Mouse (Mus musculus): ENCODE results near the gene Asb4.
"Not testable (repeated sequence)": the region's sequence is repeated elsewhere in the genome, so short reads cannot be mapped to it uniquely, and the experiment has no call there.

Asb4 gene

DNA sequence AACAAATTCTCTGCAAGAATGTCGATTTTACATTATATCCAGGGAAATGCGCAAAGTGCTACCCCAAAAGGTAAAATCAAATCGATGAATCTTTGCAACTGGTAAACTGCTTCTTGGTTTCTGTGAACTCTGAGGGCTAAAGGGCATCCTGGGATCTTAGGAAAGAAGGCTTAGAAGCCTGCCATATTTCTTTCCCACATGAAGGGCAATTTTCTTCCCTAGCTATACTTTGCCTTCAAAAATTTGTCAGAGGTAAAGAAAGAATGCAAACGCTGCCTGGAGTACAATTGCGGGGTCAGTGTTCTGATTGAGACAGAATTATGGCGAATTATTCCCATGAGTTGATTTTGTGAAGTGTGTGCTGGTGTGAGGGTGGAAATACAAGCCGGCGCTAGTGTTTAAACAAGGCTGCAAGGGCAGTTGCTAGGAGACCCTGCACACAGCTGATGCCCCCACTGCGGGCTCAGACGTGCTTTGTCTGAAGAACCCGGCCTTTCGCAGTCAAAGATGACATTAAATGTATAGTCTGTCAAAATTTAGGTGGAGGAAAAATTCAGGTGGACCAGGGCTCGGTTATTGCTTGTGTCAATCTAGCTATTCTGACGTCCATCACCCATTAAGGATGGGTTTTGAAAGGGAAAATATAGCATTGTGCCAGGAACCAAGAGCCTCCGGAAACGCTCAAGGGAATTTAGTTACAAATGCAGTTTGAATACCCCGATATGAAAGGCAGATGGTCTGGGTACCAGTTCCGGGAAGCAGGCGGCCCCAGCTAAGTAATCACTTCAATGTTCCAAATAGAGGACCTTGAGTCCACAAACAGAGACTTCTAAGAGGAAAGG, at the start of gene Asb4:
Gene Asb4, plus strand, starts transcription at position 51 of the 842 bp plus-strand sequence.
- no peak for DNase-seq

DNA sequence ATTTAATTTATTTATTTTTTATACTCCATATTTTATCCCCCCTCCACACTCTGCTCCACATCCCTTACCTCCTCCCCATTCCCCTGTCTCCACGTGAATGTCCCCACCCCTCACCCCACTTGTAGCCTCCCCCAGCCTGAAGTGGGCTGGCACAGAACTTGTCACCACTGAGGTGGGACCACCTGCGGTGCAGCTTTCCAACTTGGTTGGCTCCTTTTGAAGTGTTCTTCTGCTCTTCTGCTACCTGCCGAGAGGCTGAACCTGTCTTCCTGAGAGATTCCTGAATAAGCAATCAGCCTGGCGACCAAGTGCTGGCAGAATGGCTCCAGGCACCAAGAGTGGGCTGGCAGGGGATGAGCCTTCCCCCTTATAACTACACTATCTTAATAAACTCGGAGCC, 49.2 kb upstream of the Asb4 start:
- DNase-seq, result no peak

DNA sequence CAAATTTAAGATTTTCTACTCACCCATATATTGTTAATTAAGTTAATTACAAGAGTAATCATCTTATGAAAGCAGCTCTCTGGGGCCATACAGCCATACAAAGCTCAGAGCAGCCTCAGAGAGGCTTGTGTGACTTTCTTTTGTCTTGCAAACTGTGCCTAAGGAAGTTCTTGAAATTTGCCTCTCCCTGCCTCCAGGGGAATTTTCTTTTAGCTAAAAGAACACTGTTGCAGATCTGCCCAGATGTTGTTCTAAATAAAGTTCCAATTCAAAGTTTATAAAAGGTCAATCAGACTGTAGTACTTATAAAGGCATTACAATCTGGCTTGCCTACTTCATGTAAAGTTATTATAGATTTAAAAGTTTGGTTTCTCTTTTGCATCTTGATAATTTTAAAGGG, 47.2 kb upstream of the Asb4 start:
- DNase-seq, result not testable (repeated sequence)

DNA sequence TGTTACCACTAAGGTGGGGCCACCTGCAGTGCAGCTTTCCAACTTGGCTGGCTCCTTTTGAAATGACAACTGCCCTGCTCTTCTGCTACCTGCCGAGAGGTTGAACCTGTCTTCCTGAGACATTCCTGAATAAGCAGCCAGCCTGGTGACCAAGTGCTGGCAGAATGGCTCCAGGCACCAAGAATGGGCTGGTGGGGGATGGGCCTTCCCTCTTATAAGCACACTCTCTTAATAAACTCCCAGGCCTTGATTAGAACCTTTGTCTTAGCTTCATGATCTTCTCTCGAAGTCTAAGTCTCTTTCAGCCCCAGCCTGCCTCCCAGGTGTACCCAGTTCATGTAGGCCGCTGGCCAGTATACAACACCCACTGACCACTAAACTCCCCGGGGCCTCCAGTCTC, 44.4 kb upstream of the Asb4 start:
- DNase-seq, result not testable (repeated sequence)

DNA sequence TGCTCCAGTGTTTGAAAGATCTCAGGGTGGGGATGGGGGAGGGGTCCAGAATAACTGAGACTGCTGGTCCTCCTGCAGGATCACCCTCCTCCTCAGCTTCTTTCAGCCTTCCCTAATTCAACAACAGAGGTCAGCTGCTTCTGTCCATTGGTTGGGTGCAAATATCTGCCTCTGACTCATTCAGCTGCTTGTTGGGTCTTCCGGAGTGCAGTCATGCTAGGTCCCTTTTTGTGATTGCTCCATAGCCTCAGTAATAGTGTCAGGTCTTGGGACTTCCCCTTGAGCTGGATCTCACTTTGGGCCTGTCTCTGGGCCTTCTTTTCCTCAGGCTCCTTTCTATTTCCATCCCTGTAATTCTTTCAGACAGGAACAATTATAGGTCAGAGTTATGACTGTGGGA, 43.9 kb upstream of the Asb4 start:
- not testable (repeated sequence) for DNase-seq

DNA sequence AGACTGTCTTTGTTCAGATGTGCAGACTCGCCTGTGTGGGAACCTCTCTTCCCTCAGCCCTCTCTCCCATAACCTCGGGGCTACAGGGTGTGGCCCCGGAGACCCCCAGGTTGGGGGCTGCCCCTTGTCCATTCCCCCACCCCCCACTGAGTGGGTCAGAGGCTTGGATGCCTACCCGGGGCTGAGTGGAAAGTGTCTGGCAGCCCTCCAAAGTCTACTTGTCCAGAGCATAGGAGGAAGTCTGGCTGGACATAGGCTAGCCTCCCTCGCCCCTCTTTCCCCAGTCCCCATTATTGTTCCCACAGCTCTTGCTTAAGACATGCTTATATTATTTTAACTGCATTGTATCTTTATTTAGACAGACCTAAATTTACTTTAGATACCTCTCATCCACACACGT, 38.9 kb upstream of the Asb4 start:
- DNase-seq, result no peak

DNA sequence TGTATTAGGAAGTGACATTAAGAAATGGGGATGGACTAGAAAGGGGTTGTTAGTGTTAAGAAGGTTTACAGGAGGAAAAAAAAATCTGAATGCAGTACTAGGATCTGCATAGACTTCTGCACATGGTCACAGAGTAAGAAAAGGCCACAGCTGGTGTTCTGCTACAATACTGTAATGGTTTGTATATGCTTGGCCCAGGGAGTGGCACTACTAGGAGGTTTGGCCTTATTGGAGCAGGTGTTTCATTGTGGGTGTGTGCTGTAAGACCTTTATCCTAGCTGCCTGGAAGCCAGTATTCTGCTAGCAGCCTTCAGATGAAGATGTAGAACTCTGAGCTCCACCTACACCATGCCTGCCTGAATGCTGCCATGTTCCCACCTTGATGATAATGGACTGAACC, 25.3 kb upstream of the Asb4 start:
- DNase-seq, result no peak

DNA sequence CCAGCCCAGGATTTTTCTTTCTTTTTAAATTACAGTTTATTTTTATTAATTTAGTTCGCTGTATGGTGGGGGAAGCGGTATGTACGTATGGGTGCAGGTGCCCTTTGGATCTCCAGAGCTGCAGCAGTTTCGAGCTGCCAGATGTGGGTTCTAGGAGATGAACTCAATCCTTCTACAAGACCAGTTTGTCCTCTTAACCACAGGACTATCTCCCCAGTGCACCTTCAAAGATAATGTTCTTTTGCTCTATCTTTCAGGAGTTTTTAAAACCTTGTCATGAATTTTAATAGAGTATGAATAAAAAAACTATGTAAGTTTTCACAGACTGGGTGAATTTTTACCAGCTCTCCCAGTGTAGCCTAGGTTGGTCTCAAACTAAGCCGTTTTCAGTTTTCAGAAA, 22.8 kb upstream of the Asb4 start:
- DNase-seq, result no peak

DNA sequence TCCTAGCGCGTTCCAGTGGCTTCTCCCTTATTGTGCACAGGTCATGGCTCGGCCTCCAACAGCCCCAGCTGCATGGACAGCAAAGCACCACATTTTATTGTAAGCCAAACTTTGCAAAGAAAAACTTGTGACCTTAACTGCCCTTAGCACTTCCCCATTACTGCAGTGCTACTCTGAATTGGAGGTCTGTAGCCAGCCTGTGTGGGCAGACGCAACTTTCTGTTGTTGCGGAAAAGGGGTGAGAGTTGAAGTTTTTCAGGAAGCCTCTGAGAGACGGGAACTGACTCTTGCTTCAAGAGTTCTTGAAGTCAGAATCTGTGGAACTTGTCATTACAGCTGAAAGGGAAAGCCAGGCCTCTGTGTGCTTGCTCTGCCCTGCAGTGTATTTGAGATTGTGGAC, 21.2 kb upstream of the Asb4 start:
- no peak for DNase-seq

DNA sequence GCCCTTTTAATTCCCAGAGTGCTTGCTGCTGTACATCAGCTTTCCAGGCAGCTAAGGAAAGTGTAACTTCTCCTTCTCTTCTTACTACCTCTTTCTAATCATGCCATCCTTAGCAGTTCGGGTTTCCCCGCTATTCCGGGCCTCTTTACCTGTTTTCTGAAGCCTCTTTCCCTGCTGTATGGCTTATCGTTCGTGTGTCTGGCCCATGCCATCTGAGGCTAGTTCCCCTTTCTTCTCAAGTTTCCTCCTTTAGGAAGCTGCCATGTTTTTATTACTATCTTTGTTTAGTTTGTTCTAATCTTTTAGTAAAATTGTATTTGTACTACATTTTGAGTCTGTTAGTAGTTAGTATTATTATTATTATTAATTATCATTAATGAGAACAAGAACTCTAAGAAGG, 17.3 kb upstream of the Asb4 start:
- no peak for DNase-seq

DNA sequence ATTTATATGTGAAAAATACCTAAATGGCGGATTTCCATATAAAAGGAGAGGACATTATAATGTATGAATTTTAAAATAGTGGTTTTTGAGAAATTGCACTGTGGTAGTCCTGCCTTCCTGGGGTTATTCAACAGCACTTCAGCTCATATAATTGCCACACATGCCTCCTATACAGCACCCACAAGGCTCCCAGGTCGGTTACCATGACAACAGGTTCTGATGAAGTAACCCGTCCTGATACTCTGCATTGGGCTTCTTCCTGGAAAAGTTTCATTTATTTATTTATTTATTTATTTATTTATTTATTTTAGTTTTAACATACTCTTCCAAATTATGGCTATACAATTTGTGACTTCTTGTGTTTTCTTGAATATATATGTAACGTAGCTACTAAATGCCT, 6.3 kb upstream of the Asb4 start:
- no peak for DNase-seq

DNA sequence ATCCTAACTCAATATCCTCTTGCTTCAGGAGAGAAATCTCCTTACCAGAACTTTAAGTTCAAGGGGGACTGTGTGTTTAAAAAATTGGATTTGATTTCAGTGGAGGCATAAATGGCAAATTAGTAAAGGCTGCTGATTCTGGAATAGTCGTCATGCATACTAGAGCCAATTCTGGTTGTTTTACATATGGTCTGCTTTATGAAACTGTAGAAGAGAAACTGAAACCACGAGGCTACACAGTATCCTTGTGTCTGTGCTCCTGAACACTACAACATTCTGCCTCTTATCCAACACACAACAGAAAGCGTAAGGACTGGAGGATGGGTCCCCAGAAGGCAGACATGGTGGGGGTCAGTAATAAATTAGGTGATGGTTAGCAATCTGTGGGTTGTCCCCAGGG, 4.1 kb upstream of the Asb4 start:
- DNase-seq, result no peak

DNA sequence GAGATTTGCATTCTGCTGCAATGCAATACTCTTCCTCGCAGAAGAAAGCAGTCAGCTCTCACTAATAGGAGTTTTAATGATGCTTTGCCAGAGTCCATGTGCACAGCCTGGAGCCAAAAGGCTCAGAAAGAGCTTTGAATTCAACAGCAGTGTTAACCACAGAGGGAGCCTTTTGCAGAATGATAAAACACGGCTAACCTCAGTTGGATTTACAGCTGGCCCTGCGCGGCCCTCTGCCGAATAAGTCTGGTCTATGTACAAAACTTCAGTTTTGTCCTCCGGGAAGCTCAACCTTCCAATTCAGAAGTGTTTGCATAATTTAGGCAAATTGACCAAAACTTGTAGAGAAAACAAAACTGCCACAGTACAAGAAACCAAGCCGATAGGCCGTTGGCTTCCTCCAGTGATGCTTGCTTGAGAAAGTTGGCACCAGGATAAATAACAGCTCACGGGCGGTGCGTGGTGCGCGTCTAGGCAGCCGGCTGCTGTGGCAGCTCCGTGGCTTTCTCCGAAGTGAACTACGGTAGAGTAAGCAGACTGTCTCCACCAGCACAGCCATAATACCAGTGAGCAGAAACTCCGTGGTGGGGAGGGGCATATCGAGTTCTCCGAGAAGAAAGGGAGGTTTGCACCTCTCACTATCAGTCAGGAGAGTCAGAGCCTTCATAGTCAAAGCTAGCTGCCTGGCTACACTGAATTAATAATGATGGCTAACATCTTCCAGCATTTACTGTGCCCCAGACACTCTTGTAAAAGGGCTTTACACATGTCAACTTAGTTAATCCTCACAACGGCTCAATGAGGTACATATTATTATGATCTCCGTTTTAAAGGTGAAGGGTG, 3.2 kb upstream of the Asb4 start:
- peak; percentile 44 for DNase-seq

DNA sequence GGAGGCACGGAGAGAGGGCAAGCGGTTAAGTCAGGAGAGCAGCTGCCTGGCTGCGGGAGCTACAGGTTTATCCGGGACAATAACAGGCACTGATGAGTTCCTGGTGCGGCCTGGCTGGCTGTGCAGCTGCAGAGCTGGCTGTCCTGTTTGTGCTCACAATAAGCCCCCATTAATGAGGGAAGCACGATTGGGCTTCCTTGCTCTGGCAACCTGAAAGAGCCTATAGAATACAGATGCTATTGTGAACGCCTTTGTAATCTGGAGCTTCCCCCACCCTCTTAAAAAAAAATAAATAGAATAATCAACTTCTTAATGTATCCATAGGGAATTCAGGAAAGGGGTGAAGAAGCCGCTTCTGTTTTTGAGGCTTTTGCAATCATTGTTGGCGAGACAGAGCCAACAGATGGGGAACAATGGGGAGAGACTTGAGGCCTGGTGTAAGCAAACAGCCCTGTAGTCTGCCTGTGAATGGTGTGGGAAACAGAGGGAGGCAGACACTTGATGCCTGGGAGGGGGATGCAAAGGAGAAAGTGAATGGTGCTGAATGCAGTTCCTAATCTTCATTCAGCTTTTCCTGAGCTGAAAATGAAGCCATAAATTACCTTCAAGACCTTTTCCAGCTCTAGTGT, 2.4 kb upstream of the Asb4 start:
- DNase-seq, result no peak

DNA sequence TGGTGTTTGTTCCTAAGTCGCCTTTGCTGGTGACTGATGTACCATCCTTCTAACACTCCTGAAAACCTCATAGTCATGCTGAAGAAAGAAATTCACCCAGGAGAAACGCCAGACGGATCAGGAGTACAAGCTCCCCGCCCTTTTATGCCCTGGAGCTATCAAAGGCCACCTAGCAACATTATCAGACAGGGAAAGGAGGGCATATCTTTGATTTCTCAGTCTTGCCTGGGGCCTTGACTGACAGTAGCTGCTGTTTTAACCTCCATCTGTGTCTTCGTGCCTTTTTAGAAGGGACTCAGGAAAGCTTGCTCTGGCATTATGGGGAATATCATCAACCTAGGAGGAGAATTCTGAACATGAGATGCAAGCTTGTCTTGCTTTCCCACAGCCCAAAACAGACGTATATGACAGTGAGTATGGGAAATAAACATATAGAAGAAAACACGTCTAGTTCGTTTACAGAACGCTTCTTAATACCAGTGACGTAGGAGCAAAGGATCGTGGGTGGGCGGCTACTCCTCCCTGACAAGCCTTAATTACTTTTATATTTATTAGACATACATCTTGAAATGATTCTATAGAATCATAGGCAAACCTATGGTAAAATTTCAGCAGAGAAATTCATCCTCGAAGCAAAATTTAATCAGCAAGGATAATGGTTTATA, 1.1 kb upstream of the Asb4 start:
- DNase-seq, result no peak

DNA sequence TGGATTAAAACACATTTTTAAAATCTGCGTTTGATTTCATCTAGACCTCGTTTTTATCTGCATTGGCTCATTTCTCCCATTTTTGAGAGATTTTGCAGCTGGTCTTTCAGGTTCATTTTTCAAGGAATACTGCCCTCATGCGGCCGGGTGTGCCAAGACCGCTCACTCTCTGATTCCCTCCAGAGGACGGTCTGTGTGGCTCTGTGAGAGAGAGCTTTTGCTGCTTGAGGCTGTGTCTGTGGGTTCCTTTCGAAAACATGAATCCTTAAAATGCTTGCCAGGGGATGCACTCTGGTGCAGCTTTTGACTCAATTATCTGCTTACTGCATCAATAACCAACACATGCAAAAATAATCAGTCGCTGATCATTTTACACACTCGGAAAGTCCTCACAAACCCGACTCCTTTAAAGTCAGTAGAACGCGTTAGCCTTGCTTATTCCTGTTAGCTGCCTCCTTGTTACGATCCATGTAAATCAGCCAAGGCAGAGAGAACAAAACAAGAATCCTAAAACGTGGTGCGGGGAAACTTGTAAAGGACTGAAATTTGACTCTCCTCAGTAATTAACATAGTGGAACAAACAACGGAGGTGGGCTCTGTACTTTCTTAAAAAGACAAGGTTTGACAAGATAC, 487 bp upstream of the Asb4 start:
- DNase-seq, result peak; percentile 85

DNA sequence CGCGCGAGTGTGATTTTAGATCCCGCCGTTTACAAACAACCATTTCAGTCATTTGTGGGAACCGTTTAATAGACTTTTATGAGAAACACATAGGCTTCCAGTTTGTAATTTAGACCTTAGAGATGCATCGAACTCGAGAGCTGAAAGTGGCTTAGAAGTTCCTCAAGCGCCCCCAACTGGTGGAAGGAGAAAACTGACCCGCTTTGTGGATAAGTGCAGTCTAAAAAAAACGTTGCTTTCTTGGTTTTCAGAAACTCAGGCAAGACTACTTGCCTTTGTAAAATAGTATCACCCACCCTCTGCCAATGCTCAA, 948 bp downstream of the Asb4 start:
- DNase-seq, result peak; percentile 73

DNA sequence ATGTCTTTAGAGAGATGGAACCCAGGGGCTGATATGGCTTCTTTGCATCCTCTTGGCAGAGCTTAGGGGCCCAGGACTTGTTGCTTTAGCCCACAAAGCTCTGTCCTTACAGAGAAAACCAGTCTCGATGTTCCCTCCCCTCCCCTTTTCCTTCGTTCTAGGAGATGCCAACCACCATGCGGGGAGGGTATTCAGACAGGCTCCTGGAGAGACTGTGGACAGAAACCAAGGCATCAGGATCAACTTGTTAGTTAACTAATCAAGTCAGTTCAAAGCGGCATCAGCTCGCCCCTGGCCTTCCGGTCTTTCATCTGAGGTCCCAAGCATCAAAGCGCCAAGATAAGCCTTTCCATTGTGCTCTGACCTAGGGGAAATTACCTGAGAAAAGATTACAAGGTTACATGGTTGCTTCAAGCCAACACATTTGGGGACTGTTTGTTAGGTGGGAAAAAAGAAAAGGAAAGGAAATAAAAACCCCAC, 2.0 kb downstream of the Asb4 start:
- DNase-seq, result no peak

DNA sequence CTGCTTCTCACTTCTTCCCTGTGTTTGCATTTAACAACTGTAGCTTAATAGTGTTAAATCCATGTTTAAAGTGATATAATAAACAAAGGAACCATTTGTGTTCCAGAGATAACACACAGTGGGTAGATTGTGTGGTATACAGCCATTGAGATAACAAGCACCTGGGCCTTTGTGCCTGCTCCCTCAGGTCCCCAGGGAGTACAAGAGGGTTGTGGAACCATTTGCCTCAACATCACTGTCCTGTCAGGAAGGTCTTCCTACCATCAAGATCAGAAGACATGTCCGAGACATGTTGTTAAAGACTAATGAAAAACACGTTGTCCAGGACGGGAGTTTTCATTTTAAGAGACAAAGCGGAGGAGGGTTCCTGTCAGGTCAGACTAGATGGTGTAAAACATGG, 3.3 kb downstream of the Asb4 start:
- DNase-seq, result no peak

DNA sequence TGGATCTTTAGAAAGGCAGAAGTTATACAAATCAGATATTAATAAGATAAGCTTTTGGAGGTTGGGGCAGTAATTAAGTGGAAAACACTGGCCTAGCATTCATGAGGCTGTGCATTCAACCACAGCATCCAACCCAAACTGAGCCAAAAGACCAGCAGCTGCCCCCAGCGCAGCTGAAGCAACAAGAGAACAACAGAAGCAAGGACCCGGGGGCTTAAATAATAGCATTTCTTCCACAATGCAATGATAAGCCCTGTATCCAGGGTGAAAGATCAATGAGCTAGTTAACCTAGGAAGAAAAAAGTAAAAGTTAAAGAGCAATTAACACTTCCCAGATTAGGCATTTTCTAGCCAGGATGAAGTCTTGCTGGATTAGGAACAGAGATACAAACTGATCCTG, 4.2 kb downstream of the Asb4 start:
- DNase-seq, result no peak

DNA sequence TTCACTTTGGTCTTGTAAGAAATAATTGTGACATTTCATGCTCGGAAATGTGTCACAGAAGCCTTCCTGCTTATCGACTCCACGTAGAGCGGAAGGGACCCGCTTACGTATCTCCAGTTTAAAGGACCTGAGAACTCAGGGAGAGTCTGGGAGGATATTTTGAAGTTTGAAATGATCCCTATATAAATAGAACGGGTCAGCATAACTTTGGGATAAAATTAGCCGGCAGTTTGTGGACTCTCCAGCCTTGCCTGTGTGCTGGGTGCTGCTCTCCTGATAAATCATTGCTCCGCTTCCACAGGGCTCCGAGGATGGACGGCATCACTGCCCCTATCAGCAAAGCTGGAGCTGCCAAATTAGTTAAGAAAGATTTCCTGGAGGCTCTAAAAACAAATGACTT, 7.1 kb downstream of the Asb4 start:
- no peak for DNase-seq

DNA sequence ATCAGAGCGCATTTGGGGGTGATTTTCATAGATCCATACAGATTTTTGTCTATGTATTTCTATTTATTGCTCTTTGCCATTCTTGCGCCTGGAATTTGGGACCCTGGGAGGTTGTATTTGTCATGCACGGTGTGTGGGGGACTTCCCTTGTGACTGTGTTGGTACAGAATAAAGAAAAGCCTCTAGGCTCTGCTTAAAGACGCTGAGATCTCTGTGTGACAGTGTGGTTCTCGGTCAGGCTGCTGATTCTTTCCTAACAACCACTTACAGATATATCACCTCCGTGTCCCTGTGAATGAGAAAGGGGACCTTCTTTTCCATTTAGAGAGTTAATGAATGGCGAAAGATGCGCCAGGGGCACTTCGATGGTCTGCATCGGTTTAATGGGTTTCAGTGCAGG, 7.8 kb downstream of the Asb4 start:
- no peak for DNase-seq

DNA sequence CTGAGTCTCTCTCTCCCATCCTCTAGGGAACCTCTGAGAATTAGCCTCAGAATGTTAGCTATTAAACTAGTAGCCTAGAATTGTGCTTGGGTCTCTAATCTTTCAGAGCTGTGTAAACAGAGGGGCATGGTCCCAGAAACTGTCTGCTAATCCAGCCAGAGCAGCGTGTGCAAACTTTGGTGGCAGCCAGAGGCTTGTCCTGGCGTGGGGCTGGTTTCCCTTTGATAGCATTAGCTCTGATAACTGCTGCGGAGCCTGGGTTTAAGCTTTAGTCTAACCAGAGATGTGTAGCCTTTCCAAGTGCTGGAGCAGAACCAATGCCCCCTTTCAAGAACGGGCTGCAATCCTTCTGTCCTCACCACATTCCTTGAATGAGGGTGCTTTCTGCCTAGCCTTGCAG, 11.8 kb downstream of the Asb4 start:
- no peak for DNase-seq
